Mouse (Mus musculus): ENCODE measurements around the gene Rnf34.

Gene Rnf34

DNA sequence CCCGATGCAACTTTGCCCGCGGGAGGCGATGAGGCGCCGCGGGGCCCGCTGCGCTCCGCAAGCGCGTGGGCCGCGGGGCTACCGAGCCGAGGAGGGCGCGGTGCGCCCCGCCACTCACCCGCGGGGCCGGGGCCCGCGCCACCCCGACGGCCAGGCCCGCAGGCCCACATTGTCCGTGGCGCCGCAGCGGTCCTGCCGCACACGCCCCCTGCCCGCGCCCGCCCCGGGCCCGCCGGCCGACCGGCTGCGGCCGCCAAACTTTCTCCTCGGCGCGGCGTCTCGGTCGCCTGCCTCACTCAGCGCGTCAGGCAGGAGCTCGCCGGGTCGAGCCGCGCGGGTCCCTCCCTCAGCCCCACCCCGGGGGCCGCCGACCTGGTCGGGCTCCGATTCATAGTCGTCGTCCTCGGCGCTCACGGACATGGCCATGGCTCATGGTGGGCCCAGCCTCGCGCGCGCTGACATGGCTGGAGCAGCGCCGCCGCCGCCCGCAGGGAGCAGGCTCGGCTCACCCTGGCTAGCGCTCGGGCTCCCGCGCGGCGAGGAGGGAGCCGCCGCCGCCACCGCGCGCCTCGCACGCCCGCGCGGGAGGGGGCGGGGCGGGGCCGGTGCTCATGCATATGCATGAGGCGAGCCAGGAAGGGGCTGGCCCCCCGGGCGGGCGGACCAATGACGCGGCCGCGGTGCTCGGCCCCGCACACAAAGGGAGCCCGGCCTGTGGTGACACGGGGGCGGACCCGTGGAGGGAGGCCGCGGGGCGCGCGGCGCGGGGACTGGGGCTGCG, 50.1 kb downstream of the Rnf34 start:
- peak; percentile 96 for DNase-seq (ENCODE audit: low read depth)

DNA sequence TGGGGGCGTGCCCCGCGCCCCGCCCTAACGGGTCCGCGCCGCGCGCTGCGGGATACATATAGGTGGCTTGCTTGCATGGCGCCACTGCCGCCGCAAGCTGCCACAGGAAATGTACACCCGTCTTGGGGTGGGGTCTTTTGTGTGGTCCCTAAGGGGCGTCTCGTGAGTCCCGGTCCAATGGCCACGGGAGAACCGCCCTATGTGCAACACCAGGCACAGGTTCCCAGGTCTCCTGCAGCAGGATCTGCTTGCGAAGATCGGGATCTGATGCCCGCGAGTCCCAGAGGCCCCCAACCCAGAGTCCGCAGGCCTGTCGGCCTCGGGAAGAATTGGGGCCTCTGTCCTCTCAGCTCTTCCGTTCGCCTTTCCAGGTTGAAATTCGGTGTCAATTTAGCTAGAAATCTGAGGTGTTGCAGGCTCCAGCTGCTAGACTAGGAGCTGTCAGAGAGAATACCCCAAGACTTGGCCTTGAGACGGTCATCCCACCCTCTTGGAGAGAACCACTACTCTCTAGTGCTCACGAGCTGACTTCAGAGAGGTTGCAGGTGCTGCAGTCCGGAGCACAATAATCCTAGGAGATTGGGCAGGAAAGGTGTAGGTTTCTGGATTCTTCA, 50.8 kb downstream of the Rnf34 start:
- DNase-seq (ENCODE audit: low read depth) = no peak

DNA sequence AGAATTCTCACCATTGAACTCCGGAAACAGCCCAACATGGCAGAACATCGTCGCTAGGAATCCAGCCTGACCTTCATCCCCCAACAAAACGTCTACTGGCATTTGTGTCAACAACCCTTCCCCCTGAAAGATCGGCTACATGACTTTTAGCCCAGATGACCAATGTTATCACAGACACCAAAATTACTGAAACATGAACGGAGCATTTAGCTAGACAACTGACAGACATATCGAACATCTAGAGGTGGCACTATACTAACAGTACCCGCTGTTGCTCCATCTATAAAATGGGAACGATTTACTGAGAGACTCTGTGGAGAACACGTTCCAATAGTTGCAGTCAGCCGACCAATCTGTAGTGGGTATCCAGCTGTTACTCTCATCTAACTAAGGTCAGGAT, 51.3 kb downstream of the Rnf34 start:
- DNase-seq (ENCODE audit: low read depth) = no peak

DNA sequence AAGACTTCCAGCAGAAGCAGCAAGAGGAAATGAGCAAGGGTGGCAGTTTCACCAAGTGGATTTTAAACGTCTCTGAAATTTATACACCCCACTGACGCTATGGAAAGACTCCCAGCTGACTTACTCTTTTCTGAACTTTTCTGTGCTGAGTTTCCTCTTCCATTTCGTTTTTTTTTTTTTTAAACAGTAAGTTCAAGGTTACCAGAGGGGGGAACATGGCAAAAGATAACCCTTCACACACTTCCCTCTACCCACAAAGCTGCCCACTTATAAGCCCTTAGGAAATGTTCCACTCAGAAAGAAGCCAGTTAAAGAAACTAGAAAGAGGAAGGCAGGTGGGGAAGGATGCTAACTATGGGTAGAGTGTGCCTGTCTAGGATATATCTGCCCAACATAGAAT, 51.8 kb downstream of the Rnf34 start:
- DNase-seq (ENCODE audit: low read depth) = no peak

DNA sequence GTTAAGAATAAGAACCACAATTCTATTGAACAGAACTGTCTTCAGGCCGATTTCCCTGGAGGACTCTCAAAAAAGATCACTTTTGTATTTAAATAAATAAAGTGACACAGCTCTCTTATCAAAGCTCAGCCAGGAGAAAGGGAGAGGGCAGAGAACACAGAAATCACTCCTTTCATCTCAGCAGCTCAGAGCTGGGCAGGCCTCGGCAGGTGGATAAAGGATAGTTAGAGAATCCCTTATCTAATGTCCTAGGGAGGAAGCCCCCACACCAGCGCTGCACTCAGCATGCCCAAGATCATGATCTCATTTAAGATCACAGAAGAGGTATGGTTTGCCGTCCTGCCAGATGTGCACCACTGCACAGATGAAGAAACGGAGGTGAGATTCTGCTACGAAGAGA, 52.4 kb downstream of the Rnf34 start:
- DNase-seq (ENCODE audit: low read depth) = no peak

GRCm38 (mm10) chr5:122903165-122903564, 53.3 kb downstream of the Rnf34 start:
- no peak for DNase-seq (ENCODE audit: low read depth)

DNA sequence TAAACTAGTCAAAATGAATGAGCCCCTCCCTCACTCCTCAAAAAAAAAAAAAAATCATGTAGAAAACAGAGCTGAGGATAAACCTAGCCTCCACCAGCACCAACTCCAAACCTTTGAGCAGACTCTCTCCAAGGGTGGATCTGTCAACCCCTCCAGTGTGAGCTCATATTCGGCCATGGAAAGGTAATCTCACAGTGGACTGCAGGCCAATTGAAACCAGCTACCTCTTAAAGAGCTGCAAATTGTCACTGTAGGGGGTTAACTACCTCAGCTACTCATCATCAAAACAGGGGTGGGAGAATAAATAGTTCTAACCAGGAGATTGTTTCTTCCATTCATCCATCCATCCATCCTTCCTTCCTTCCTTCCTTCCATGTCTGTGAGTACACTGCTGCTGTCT, 57.3 kb downstream of the Rnf34 start:
- DNase-seq (ENCODE audit: low read depth) = no peak

DNA sequence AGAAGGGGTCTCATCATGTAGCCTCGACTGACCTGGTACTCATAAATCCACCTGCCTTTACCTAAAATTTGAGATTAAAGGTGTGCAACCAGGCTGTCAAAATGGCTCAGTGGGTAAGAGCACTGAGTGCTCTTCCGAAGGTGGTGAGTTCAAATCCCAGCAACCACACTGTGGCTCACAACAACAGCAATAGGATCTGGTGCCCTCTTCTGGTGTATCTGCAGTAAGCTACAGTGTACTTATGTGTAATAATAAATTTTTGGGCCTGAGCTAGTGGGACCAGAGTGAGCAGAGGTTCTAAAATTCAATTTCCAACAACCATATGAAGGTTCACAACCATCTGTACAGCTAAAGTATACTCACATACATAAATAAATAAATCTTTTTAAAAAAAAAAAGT, 58.2 kb downstream of the Rnf34 start:
- DNase-seq (ENCODE audit: low read depth) = peak; percentile 17

- DNase-seq (ENCODE audit: low read depth) = no peak
Observed at GRCm38 (mm10) chr5:122909481-122909880, 59.6 kb downstream of the Rnf34 start.

- peak; percentile 16 for DNase-seq (ENCODE audit: low read depth)
Observed at GRCm38 (mm10) chr5:122912863-122913262, 63.0 kb downstream of the Rnf34 start.

GRCm38 (mm10) chr5:122916147-122916546, 66.3 kb downstream of the Rnf34 start:
- no peak for DNase-seq (ENCODE audit: low read depth)

GRCm38 (mm10) chr5:122917982-122918711, 68.3 kb downstream of the Rnf34 start:
- no peak for DNase-seq (ENCODE audit: low read depth)

DNA sequence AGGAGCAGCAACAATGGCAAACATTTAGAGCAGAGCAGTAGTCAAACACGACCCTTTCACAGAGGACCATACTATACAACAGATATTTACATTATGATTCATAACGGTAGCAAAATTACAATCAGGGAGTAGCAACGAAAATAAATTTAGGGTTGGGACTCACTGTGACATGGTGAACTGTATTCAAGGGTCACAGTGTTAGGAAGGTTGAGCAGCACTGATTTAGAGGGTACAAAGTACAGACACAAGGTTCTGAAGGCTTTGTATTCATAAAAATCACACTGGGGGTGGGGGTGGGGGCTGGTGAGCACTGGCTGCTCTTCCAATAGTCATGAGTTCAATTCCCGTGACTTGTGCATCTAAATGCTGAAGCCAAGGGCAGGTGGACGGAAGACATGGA, 70.7 kb downstream of the Rnf34 start:
- no peak for DNase-seq (ENCODE audit: low read depth)

Data from NIH3T3 (cell line).